Mouse (Mus musculus): Measurements from ENCODE around the gene ccdc198. TPM values are rescaled to one million over a fixed set of nuclear protein-coding genes. Genes with fewer than 3 reads are reported as not detected.
"Not testable (repeated sequence)": the region's sequence is repeated elsewhere in the genome, so short reads cannot be mapped to it uniquely, and the experiment has no call there.

Gene ccdc198
- polyA plus RNA-seq (2011; ENCODE audit: insufficient read depth, insufficient read length, low read depth, missing spikeins) = not detected in 2 replicates

DNA sequence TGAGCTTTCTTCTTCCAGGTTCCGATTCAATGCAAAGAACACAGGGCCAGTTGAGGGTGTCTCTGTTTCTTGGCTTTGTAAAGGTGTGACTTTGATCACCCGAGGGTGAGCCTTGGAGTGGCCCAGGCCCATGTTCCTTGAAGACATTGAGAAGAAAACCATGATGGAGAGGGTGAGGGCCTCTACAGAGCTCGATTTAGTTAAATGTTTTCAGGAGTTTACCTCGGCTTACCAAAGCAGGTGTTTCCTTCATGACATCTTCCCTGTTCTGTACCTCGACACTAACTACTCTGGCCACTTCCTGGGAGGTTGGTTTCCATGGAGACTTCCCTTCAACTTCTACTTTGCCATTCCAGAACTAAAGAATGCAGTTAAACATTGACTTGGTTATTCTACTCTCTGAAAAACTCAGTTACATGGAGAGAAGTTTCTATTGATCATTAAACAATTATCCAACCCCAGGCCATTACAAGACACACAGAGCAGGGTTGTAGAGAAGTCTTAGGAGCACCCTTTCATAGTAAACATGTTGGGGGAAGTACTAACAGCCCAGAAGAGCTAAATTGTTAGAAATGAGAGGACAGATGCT, at the start of gene ccdc198:
ccdc198 (minus strand) TSS at position 349 of the 589 bp plus-strand sequence.
- no peak for TF ChIP-seq EP300 (IDR thresholded peaks at IDR 0.05; ENCODE audit: insufficient read depth, low read depth, low read length)
- TF ChIP-seq POLR2A (IDR thresholded peaks at IDR 0.05; ENCODE audit: insufficient read depth, low read length) = no peak
- no peak for TF ChIP-seq CTCF (IDR thresholded peaks at IDR 0.05; ENCODE audit: low read depth, low read length)

DNA sequence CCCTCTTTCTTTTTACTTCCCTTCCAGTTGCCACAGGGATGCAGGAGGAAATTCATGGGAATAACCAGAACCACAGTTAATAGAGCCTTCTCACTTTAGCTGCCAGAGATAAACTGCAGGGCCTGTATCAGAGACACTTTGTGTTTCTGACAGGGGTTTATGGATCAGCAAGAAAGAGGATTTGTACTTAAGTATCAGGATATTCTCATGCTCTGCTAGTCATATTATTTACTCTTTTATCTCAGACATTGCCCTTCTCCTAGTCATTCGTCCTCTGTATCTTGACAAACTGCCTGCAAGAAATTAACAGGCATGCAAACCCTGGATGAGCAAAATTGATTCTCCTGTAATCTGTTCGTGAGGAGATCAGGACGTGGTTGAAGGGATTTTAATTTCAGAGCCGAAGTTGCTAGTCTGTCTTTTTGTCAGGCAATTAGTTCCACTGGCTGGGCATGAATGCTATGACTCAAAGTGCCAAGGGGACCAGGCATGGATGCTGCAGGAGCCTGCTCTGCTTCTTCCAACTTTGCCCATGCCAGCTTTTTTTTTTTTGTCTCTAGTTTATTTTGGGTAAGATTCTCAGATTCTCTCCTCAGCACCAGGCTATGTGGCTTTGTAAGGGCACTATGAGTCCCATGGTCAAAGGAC, 48.7 kb upstream of the ccdc198 start:
- H3K27ac ChIP-seq (ENCODE audit: insufficient read depth, low read length) = no peak overlapping the region
- TF ChIP-seq CTCF (IDR thresholded peaks at IDR 0.05; ENCODE audit: low read depth, low read length) (no peak), EP300 (IDR thresholded peaks at IDR 0.05; ENCODE audit: insufficient read depth, low read depth, low read length) (no peak), POLR2A (IDR thresholded peaks at IDR 0.05; ENCODE audit: insufficient read depth, low read length) (no peak)
- H3K9me3 ChIP-seq (replicated peaks; ENCODE audit: control insufficient read depth, insufficient read depth, low read length, poor library complexity, severe bottlenecking) = no peaks in the 10 kb centered on the region
- H3K9ac ChIP-seq (ENCODE audit: low read depth, poor library complexity, severe bottlenecking) = no peak overlapping the region
- H3K4me3 ChIP-seq (ENCODE audit: low read depth, low read length) = no peak overlapping the region
- H3K27me3 ChIP-seq (ENCODE audit: control insufficient read depth, insufficient read depth, low read length, poor library complexity, severe bottlenecking) = no peaks in the 10 kb centered on the region
- no peaks in the 10 kb centered on the region for H3K36me3 ChIP-seq (ENCODE audit: control insufficient read depth, insufficient read depth, low read length, poor library complexity, severe bottlenecking)
- H3K4me1 ChIP-seq (ENCODE audit: control insufficient read depth, insufficient read depth, low read length) = no peaks in the 10 kb centered on the region

More for the DNA sequence above, at the start of gene ccdc198:
- Histone ChIP-seq H3K9me3 (replicated peaks; ENCODE audit: control insufficient read depth, insufficient read depth, low read length, poor library complexity, severe bottlenecking) (no peaks in the 10 kb centered on the region), H3K27ac (ENCODE audit: insufficient read depth, low read length) (no peak within 1 kb of the TSS), H3K9ac (ENCODE audit: low read depth, poor library complexity, severe bottlenecking) (no peak within 1 kb of the TSS), H3K27me3 (ENCODE audit: control insufficient read depth, insufficient read depth, low read length, poor library complexity, severe bottlenecking) (no peaks in the 10 kb centered on the region), H3K4me1 (ENCODE audit: control insufficient read depth, insufficient read depth, low read length) (no peaks in the 10 kb centered on the region), H3K36me3 (ENCODE audit: control insufficient read depth, insufficient read depth, low read length, poor library complexity, severe bottlenecking) (no peaks in the 10 kb centered on the region), H3K4me3 (ENCODE audit: low read depth, low read length) (no peak within 1 kb of the TSS)

DNA sequence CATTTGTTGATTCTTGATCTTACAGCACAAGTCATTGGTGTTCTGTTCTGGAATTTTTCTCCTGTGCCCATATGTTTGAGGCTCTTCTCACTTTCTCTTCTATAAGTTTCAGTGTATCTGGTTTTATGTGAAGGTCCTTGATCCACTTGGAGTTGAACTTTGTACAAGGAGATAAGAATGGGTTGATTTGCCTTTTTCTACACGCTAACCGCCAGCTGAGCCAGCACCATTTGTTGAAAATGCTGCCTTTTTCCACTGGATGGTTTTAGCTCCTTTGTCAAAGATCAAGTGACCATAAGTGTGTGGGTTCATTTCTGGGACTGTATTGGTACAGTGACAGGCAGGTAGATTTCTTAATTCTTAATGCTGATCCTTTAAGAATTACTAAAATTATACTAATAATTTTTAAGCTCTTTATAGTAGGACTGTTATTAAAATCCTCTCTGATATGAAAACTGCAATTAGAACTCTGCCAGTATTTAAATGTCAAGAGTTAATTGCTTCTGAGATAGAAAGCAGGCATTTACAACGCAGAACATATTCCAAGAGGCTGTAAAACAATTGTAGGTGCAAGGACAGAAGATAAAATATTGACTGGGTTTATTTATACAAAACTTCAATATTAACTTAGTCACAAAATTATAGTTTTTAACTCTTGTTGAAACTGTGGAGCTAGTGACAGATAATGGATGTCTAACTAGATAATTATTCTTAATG, 44.9 kb upstream of the ccdc198 start:
- no peaks in the 10 kb centered on the region for H3K27me3 ChIP-seq (ENCODE audit: control insufficient read depth, insufficient read depth, low read length, poor library complexity, severe bottlenecking)
- H3K9me3 ChIP-seq (replicated peaks; ENCODE audit: control insufficient read depth, insufficient read depth, low read length, poor library complexity, severe bottlenecking) = no peaks in the 10 kb centered on the region
- no peak overlapping the region for H3K27ac ChIP-seq (ENCODE audit: insufficient read depth, low read length)
- no peak overlapping the region for H3K9ac ChIP-seq (ENCODE audit: low read depth, poor library complexity, severe bottlenecking)
- no peak overlapping the region for H3K4me3 ChIP-seq (ENCODE audit: low read depth, low read length)
- H3K36me3 ChIP-seq (ENCODE audit: control insufficient read depth, insufficient read depth, low read length, poor library complexity, severe bottlenecking) = no peaks in the 10 kb centered on the region
- TF ChIP-seq POLR2A (IDR thresholded peaks at IDR 0.05; ENCODE audit: insufficient read depth, low read length) = no peak
- no peak for TF ChIP-seq CTCF (IDR thresholded peaks at IDR 0.05; ENCODE audit: low read depth, low read length)
- no peak for TF ChIP-seq EP300 (IDR thresholded peaks at IDR 0.05; ENCODE audit: insufficient read depth, low read depth, low read length)
- no peaks in the 10 kb centered on the region for H3K4me1 ChIP-seq (ENCODE audit: control insufficient read depth, insufficient read depth, low read length)

DNA sequence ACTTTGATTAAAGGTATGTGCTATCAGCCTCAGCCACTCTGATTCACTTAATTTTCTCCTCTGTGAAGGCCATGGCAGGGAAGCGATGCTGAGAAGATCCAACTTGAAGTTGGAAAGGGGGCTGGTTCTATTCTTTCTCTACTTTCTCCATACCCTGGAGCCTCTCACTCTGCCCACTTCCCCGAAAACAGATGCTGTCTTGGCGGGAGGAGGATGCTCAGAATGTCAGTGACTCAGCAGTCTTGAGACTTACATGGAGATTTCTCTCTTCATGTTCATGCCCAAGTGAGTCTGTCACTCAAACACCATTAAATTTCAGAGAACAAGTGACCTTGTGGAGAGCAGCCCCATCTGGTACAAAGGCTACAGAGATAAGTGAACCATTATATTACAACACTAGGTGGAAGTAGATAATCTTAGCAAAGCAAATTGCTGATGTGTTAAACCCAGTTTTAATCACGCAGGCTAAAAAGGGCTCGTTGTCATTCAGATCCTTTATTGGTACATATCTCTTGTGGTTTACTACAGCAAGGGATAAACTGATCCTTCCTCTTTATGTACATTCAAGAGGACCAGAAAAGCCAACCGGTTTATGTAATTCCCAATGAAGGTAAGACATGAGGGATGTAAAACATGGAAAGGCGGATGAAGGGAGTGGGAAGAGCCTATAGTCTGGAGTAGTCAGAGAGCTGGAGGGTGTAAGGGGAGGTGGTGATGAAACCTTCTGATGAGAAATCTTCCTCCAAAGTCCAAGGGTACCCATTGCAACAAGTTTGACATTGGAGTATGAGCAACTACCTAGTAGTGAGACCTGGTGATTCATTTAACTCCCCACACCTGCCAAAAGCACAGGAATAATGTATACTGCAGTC, 38.7 kb upstream of the ccdc198 start:
- no peak for TF ChIP-seq POLR2A (IDR thresholded peaks at IDR 0.05; ENCODE audit: insufficient read depth, low read length)
- no peak for TF ChIP-seq EP300 (IDR thresholded peaks at IDR 0.05; ENCODE audit: insufficient read depth, low read depth, low read length)
- no peak for TF ChIP-seq CTCF (IDR thresholded peaks at IDR 0.05; ENCODE audit: low read depth, low read length)
- Histone ChIP-seq H3K9ac (ENCODE audit: low read depth, poor library complexity, severe bottlenecking) (no peak overlapping the region), H3K9me3 (replicated peaks; ENCODE audit: control insufficient read depth, insufficient read depth, low read length, poor library complexity, severe bottlenecking) (no peaks in the 10 kb centered on the region), H3K27me3 (ENCODE audit: control insufficient read depth, insufficient read depth, low read length, poor library complexity, severe bottlenecking) (no peaks in the 10 kb centered on the region), H3K4me1 (ENCODE audit: control insufficient read depth, insufficient read depth, low read length) (no peaks in the 10 kb centered on the region), H3K27ac (ENCODE audit: insufficient read depth, low read length) (no peak overlapping the region), H3K4me3 (ENCODE audit: low read depth, low read length) (no peak overlapping the region), H3K36me3 (ENCODE audit: control insufficient read depth, insufficient read depth, low read length, poor library complexity, severe bottlenecking) (no peaks in the 10 kb centered on the region)

DNA sequence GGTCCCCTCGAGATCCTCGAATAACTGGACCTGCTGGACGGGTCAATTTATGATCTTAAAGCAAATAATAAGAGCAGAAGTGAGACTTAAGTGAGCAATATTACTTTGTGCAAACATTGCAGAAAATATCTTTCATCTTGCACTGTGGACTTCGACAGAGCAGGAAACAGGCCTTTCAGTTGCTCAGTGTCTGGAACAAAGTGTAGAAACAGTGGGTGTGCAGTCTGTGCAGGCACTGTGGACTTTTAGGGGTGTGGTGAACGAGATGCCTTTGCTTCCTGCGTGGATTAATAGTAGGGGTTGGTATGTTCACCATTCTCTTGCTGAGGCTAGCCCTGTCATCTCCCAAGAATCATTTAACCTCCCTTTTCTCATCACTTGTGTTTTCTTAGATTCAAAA, 33.6 kb upstream of the ccdc198 start:
- Histone ChIP-seq H3K4me3 (ENCODE audit: low read depth, low read length) (no peak overlapping the region), H3K36me3 (ENCODE audit: control insufficient read depth, insufficient read depth, low read length, poor library complexity, severe bottlenecking) (no peaks in the 10 kb centered on the region), H3K9ac (ENCODE audit: low read depth, poor library complexity, severe bottlenecking) (no peak overlapping the region), H3K9me3 (replicated peaks; ENCODE audit: control insufficient read depth, insufficient read depth, low read length, poor library complexity, severe bottlenecking) (no peaks in the 10 kb centered on the region), H3K27ac (ENCODE audit: insufficient read depth, low read length) (no peak overlapping the region), H3K4me1 (ENCODE audit: control insufficient read depth, insufficient read depth, low read length) (no peaks in the 10 kb centered on the region), H3K27me3 (ENCODE audit: control insufficient read depth, insufficient read depth, low read length, poor library complexity, severe bottlenecking) (no peaks in the 10 kb centered on the region)
- no peak for TF ChIP-seq EP300 (IDR thresholded peaks at IDR 0.05; ENCODE audit: insufficient read depth, low read depth, low read length)

GRCm38 (mm10) chr14:49278479-49278878, 33.2 kb upstream of the ccdc198 start:
- H3K9me3 ChIP-seq (replicated peaks; ENCODE audit: control insufficient read depth, insufficient read depth, low read length, poor library complexity, severe bottlenecking); H3K36me3 ChIP-seq (ENCODE audit: control insufficient read depth, insufficient read depth, low read length, poor library complexity, severe bottlenecking); H3K9ac ChIP-seq (ENCODE audit: low read depth, poor library complexity, severe bottlenecking); H3K4me3 ChIP-seq (ENCODE audit: low read depth, low read length); H3K27me3 ChIP-seq (ENCODE audit: control insufficient read depth, insufficient read depth, low read length, poor library complexity, severe bottlenecking); H3K4me1 ChIP-seq (ENCODE audit: control insufficient read depth, insufficient read depth, low read length); H3K27ac ChIP-seq (ENCODE audit: insufficient read depth, low read length): not testable (repeated sequence)
